Mouse (Mus musculus) kidney, embryonic 16.5 days (tissue): ENCODE data around the gene Olfr544. TPM values are rescaled to one million over a fixed set of nuclear protein-coding genes. Genes with fewer than 3 reads are reported as not detected.

Source experiments
- ATAC-seq: fragments of 200-750 bp; cut with Nextera tagmentation; 2 replicates; pipeline ENCODE4 v1.8.0; 2017; ENCODE audit warnings: moderate TSS enrichment; ENCODE audit not compliant: low FRiP score, low TSS enrichment
- H3K27ac ChIP-seq: fragments of 300-500 bp; sonication (generic); 2 replicates; pipeline ENCODE4 v1.5.1; 2014; ENCODE audit warnings: low read length
- H3K27me3 ChIP-seq: fragments of 300-500 bp; sonication (generic); 2 replicates; pipeline ENCODE4 v1.6.1; 2014; ENCODE audit warnings: low read length, control low read depth, mixed read lengths; ENCODE audit not compliant: insufficient read depth
- H3K36me3 ChIP-seq: fragments of 300-500 bp; sonication (generic); 2 replicates; pipeline ENCODE4 v1.6.1; 2014; ENCODE audit warnings: low read length, control low read depth, mixed read lengths; ENCODE audit not compliant: insufficient read depth
- H3K4me1 ChIP-seq: fragments of 300-500 bp; sonication (generic); 2 replicates; pipeline ENCODE4 v1.6.1; 2014; ENCODE audit warnings: low read length, control low read depth, mixed read lengths; ENCODE audit not compliant: insufficient read depth
- H3K4me2 ChIP-seq: fragments of 300-500 bp; sonication (generic); replicated peaks from 2 replicates; pipeline ENCODE4 v1.6.1; 2014; ENCODE audit warnings: low read depth, low read length
- H3K4me3 ChIP-seq: fragments of 300-500 bp; sonication (generic); 2 replicates; pipeline ENCODE4 v1.5.1; 2014; ENCODE audit warnings: mild to moderate bottlenecking, low read length
- H3K9ac ChIP-seq: fragments of 300-500 bp; sonication (generic); replicated peaks from 2 replicates; pipeline ENCODE4 v1.6.1; 2014; ENCODE audit warnings: low read length
- H3K9me3 ChIP-seq: fragments of 300-500 bp; sonication (generic); 2 replicates; pipeline ENCODE4 v1.6.1; 2016; ENCODE audit warnings: low read length, control low read depth
- WGBS: fragments of 180-500 bp; shearing (Covaris S2); extraction: QIAGEN DNeasy Blood & Tissue Kit; methylation state at CpG from one replicate; pipeline ENCODE4 v1.1.7; 2014; 5-methylcytosine and 5-hydroxymethylcytosine counted together
- polyA plus RNA-seq: library from polyadenylated mRNA; unstranded; fragments of >200 nt; fragmentation: Nextera tagmentation; extraction: Ambion mirVana; gene quantifications from 2 replicates; pipeline ENCODE4 v1.2.1, GENCODE M21; 2015

The Olfr544 gene
- polyA plus RNA-seq, 1 experiment from 2014 or later = not detected

GRCm38 (mm10) chr7:102479368-102480078 is 8.6 kb downstream of the Olfr544 start:
- Histone ChIP-seq H3K4me2 (no peak overlapping the region), H3K4me1 (peaks cover 8% of the 10 kb centered on the region), H3K36me3 (no peaks in the 10 kb centered on the region), H3K27ac (no peak overlapping the region), H3K4me3 (no peak overlapping the region), H3K9me3 (no peaks in the 10 kb centered on the region), H3K27me3 (no peaks in the 10 kb centered on the region), H3K9ac (no peak overlapping the region)
- peak; percentile 56; the same call in 1 of the 2 replicates for ATAC-seq
- 45% methylated on average over 5 of the region's 5 CpGs for WGBS

- no peak overlapping the region for H3K4me2 ChIP-seq
- H3K36me3 ChIP-seq = no peaks in the 10 kb centered on the region
- no peak for ATAC-seq
- H3K9ac ChIP-seq = no peak overlapping the region
- no peak overlapping the region for H3K27ac ChIP-seq
- H3K9me3 ChIP-seq = no peaks in the 10 kb centered on the region
- 52% methylated on average over 3 of the region's 3 CpGs for WGBS
- H3K27me3 ChIP-seq = no peaks in the 10 kb centered on the region
- no peak overlapping the region for H3K4me3 ChIP-seq
- peaks cover 8% of the 10 kb centered on the region for H3K4me1 ChIP-seq
Measured at GRCm38 (mm10) chr7:102478926-102479325, 9.2 kb downstream of the Olfr544 start.

GRCm38 (mm10) chr7:102478425-102478824 is 9.7 kb downstream of the Olfr544 start:
- no peak overlapping the region for H3K4me2 ChIP-seq
- 84% methylated on average over 4 of the region's 4 CpGs for WGBS
- H3K9me3 ChIP-seq = no peaks in the 10 kb centered on the region
- no peak overlapping the region for H3K27ac ChIP-seq
- H3K27me3 ChIP-seq = no peaks in the 10 kb centered on the region
- H3K4me1 ChIP-seq = peaks cover 8% of the 10 kb centered on the region
- no peaks in the 10 kb centered on the region for H3K36me3 ChIP-seq
- no peak for ATAC-seq
- no peak overlapping the region for H3K4me3 ChIP-seq
- H3K9ac ChIP-seq = no peak overlapping the region

- no peak for ATAC-seq
- 81% methylated on average over 11 of the region's 11 CpGs for WGBS
- Histone ChIP-seq H3K4me1 (peaks cover 8% of the 10 kb centered on the region), H3K9ac (no peak overlapping the region), H3K27ac (no peak overlapping the region), H3K9me3 (no peaks in the 10 kb centered on the region), H3K36me3 (no peaks in the 10 kb centered on the region), H3K4me3 (no peak overlapping the region), H3K27me3 (no peaks in the 10 kb centered on the region), H3K4me2 (no peak overlapping the region)
Measured at GRCm38 (mm10) chr7:102477377-102477776, 10.7 kb downstream of the Olfr544 start.

- ATAC-seq = no peak
- Histone ChIP-seq H3K4me2 (no peak overlapping the region), H3K9ac (no peak overlapping the region), H3K4me1 (peaks cover 8% of the 10 kb centered on the region), H3K9me3 (no peaks in the 10 kb centered on the region), H3K27ac (no peak overlapping the region), H3K4me3 (no peak overlapping the region), H3K36me3 (no peaks in the 10 kb centered on the region), H3K27me3 (no peaks in the 10 kb centered on the region)
- WGBS = 93% methylated on average over 5 of the region's 5 CpGs
Measured at GRCm38 (mm10) chr7:102476601-102477000, 11.5 kb downstream of the Olfr544 start.

- Histone ChIP-seq H3K36me3 (peaks cover 13% of the 10 kb centered on the region), H3K27ac (no peak overlapping the region), H3K27me3 (no peaks in the 10 kb centered on the region), H3K4me3 (no peak overlapping the region), H3K9ac (no peak overlapping the region), H3K4me1 (no peaks in the 10 kb centered on the region), H3K9me3 (no peaks in the 10 kb centered on the region), H3K4me2 (no peak overlapping the region)
- ATAC-seq = no peak
- WGBS = 42% methylated on average over 5 of the region's 5 CpGs
Measured at GRCm38 (mm10) chr7:102472675-102473074, 15.4 kb downstream of the Olfr544 start.

- H3K36me3 ChIP-seq = peaks cover 55% of the 10 kb centered on the region
- H3K4me1 ChIP-seq = no peaks in the 10 kb centered on the region
- H3K9me3 ChIP-seq = no peaks in the 10 kb centered on the region
- H3K27ac ChIP-seq = no peak overlapping the region
- ATAC-seq = no peak
- no peak overlapping the region for H3K4me3 ChIP-seq
- H3K9ac ChIP-seq = no peak overlapping the region
- H3K27me3 ChIP-seq = no peaks in the 10 kb centered on the region
- 91% methylated on average over 8 of the region's 8 CpGs for WGBS
- no peak overlapping the region for H3K4me2 ChIP-seq
Measured at GRCm38 (mm10) chr7:102467566-102467965, 20.5 kb downstream of the Olfr544 start.

GRCm38 (mm10) chr7:102458618-102459380 is 29.3 kb downstream of the Olfr544 start:
- no peak overlapping the region for H3K4me3 ChIP-seq
- no peaks in the 10 kb centered on the region for H3K9me3 ChIP-seq
- no peaks in the 10 kb centered on the region for H3K27me3 ChIP-seq
- no peak overlapping the region for H3K4me2 ChIP-seq
- H3K4me1 ChIP-seq = no peaks in the 10 kb centered on the region
- H3K36me3 ChIP-seq = peaks cover 65% of the 10 kb centered on the region
- ATAC-seq = no peak
- no peak overlapping the region for H3K27ac ChIP-seq
- 87% methylated on average over 5 of the region's 5 CpGs for WGBS
- no peak overlapping the region for H3K9ac ChIP-seq

- Histone ChIP-seq H3K9me3 (no peaks in the 10 kb centered on the region), H3K36me3 (peaks cover 53% of the 10 kb centered on the region), H3K27ac (no peak overlapping the region), H3K4me3 (no peak overlapping the region), H3K4me2 (no peak overlapping the region), H3K27me3 (no peaks in the 10 kb centered on the region), H3K9ac (no peak overlapping the region), H3K4me1 (peaks cover 15% of the 10 kb centered on the region)
- ATAC-seq = no peak
- WGBS = 56% methylated on average over 9 of the region's 9 CpGs
Measured at GRCm38 (mm10) chr7:102446438-102446837, 41.7 kb downstream of the Olfr544 start.

GRCm38 (mm10) chr7:102444301-102444700 is 43.8 kb downstream of the Olfr544 start:
- no peaks in the 10 kb centered on the region for H3K9me3 ChIP-seq
- WGBS = 77% methylated on average over 2 of the region's 2 CpGs
- H3K4me3 ChIP-seq = no peak overlapping the region
- H3K4me2 ChIP-seq = no peak overlapping the region
- H3K4me1 ChIP-seq = peaks cover 15% of the 10 kb centered on the region
- peaks cover 36% of the 10 kb centered on the region for H3K36me3 ChIP-seq
- no peak for ATAC-seq
- H3K9ac ChIP-seq = no peak overlapping the region
- H3K27ac ChIP-seq = no peak overlapping the region
- H3K27me3 ChIP-seq = no peaks in the 10 kb centered on the region
